Mouse (Mus musculus): ENCODE measurements around the gene Mettl14. TPM values are rescaled to one million over a fixed set of nuclear protein-coding genes. Genes with fewer than 3 reads are reported as not detected.
A peak's percentile ranks its signal among the peaks of the same experiment; 100 is the strongest.
"Not testable (repeated sequence)": the region's sequence is repeated elsewhere in the genome, so short reads cannot be mapped to it uniquely, and the experiment has no call there.

The Mettl14 gene
- polyA plus RNA-seq, 1 experiment from 2014 or later, result 29.0 TPM

GRCm38 (mm10) chr3:123395611-123396010 is 9.7 kb upstream of the Mettl14 start:
- ATAC-seq (replicated peaks; ENCODE audit: low FRiP score), result no peak
- 44% methylated on average over 5 of the region's 5 CpGs for WGBS

GRCm38 (mm10) chr3:123391180-123391579 is 5.3 kb upstream of the Mettl14 start:
- Histone ChIP-seq H3K27me3 (peaks cover 8% of the 10 kb centered on the region; the same call in 1 of the 2 replicates), H3K36me3 (no peaks in the 10 kb centered on the region), H3K9me3 (replicated peaks) (no peaks in the 10 kb centered on the region), H3K27ac (no peak overlapping the region), H3K9ac (no peak overlapping the region), H3K4me2 (no peak overlapping the region), H3K4me3 (replicated peaks) (no peak overlapping the region), H3K4me1 (no peaks in the 10 kb centered on the region)
- no peak for ATAC-seq (replicated peaks; ENCODE audit: low FRiP score)
- 82% methylated on average over 4 of the region's 4 CpGs for WGBS

More at GRCm38 (mm10) chr3:123395611-123396010, 9.7 kb upstream of the Mettl14 start:
- no peak overlapping the region for H3K4me2 ChIP-seq
- no peaks in the 10 kb centered on the region for H3K27me3 ChIP-seq
- no peaks in the 10 kb centered on the region for H3K9me3 ChIP-seq (replicated peaks)
- H3K9ac ChIP-seq, result no peak overlapping the region
- no peaks in the 10 kb centered on the region for H3K36me3 ChIP-seq
- H3K4me1 ChIP-seq, result no peaks in the 10 kb centered on the region
- no peak overlapping the region for H3K4me3 ChIP-seq (replicated peaks)
- H3K27ac ChIP-seq, result no peak overlapping the region

GRCm38 (mm10) chr3:123386157-123386780 is 361 bp upstream of the Mettl14 start:
- WGBS, result 19% methylated on average over 12 of the region's 12 CpGs
- H3K36me3 ChIP-seq; H3K4me1 ChIP-seq; H3K9me3 ChIP-seq (replicated peaks); H3K27me3 ChIP-seq: not testable (repeated sequence)
- Histone ChIP-seq H3K4me3 (replicated peaks) (peak overlapping the region; percentile 81), H3K4me2 (peak overlapping the region; percentile 65), H3K27ac (peak overlapping the region; percentile 98), H3K9ac (peak overlapping the region; percentile 43; the same call in 1 of the 2 replicates)
- peak; percentile 77 for ATAC-seq (replicated peaks; ENCODE audit: low FRiP score)

- Histone ChIP-seq H3K4me1 (peaks cover 9% of the 10 kb centered on the region), H3K27ac (peak overlapping the region; percentile 98), H3K27me3 (peaks cover 8% of the 10 kb centered on the region; the same call in 1 of the 2 replicates), H3K36me3 (peaks cover 17% of the 10 kb centered on the region), H3K9me3 (replicated peaks) (no peaks in the 10 kb centered on the region), H3K4me3 (replicated peaks) (peak overlapping the region; percentile 81), H3K4me2 (peak overlapping the region; percentile 65), H3K9ac (peak overlapping the region; percentile 64)
- WGBS, result 12% methylated on average over 6 of the region's 6 CpGs
- ATAC-seq (replicated peaks; ENCODE audit: low FRiP score), result peak; percentile 16; the same call in 1 of the 2 replicates
Measured at GRCm38 (mm10) chr3:123385118-123385485, 806 bp downstream of the Mettl14 start.

- no peaks in the 10 kb centered on the region for H3K9me3 ChIP-seq (replicated peaks)
- ATAC-seq (replicated peaks; ENCODE audit: low FRiP score), result no peak
- peak overlapping the region; percentile 65 for H3K4me2 ChIP-seq
- 91% methylated on average over 7 of the region's 7 CpGs for WGBS
- H3K9ac ChIP-seq, result no peak overlapping the region
- H3K36me3 ChIP-seq, result peaks cover 22% of the 10 kb centered on the region
- peaks cover 9% of the 10 kb centered on the region for H3K4me1 ChIP-seq
- peaks cover 8% of the 10 kb centered on the region; the same call in 1 of the 2 replicates for H3K27me3 ChIP-seq
- no peak overlapping the region for H3K27ac ChIP-seq
- H3K4me3 ChIP-seq (replicated peaks), result peak overlapping the region; percentile 81
Measured at GRCm38 (mm10) chr3:123384435-123384834, 1.5 kb downstream of the Mettl14 start.

- ATAC-seq (replicated peaks; ENCODE audit: low FRiP score), result no peak
- H3K9me3 ChIP-seq (replicated peaks), result no peaks in the 10 kb centered on the region
- no peak overlapping the region for H3K4me2 ChIP-seq
- H3K27ac ChIP-seq, result no peak overlapping the region
- no peak overlapping the region for H3K4me3 ChIP-seq (replicated peaks)
- WGBS, result 95% methylated on average over 3 of the region's 3 CpGs
- peaks cover 66% of the 10 kb centered on the region for H3K36me3 ChIP-seq
- H3K27me3 ChIP-seq, result no peaks in the 10 kb centered on the region
- H3K9ac ChIP-seq, result no peak overlapping the region
- no peaks in the 10 kb centered on the region for H3K4me1 ChIP-seq
Measured at GRCm38 (mm10) chr3:123376562-123376961, 9.3 kb downstream of the Mettl14 start.

GRCm38 (mm10) chr3:123371766-123372535 is 14.0 kb downstream of the Mettl14 start:
- H3K36me3 ChIP-seq, result peaks cover 70% of the 10 kb centered on the region
- no peaks in the 10 kb centered on the region for H3K27me3 ChIP-seq
- H3K4me2 ChIP-seq, result no peak overlapping the region
- H3K4me1 ChIP-seq, result no peaks in the 10 kb centered on the region
- H3K4me3 ChIP-seq (replicated peaks), result no peak overlapping the region
- H3K27ac ChIP-seq, result no peak overlapping the region
- WGBS, result 26% methylated on average over 11 of the region's 11 CpGs
- no peaks in the 10 kb centered on the region for H3K9me3 ChIP-seq (replicated peaks)
- peak; percentile 73; the same call in 1 of the 2 replicates for ATAC-seq (replicated peaks; ENCODE audit: low FRiP score)
- H3K9ac ChIP-seq, result no peak overlapping the region

GRCm38 (mm10) chr3:123370927-123371326 is 15.0 kb downstream of the Mettl14 start:
- Histone ChIP-seq H3K9me3 (replicated peaks) (no peaks in the 10 kb centered on the region), H3K27me3 (no peaks in the 10 kb centered on the region), H3K9ac (no peak overlapping the region), H3K4me3 (replicated peaks) (no peak overlapping the region), H3K36me3 (peaks cover 72% of the 10 kb centered on the region), H3K4me2 (no peak overlapping the region), H3K27ac (no peak overlapping the region), H3K4me1 (no peaks in the 10 kb centered on the region)
- WGBS, result 92% methylated on average over 5 of the region's 5 CpGs
- ATAC-seq (replicated peaks; ENCODE audit: low FRiP score), result no peak

GRCm38 (mm10) chr3:123369161-123369560 is 16.7 kb downstream of the Mettl14 start:
- no peak overlapping the region for H3K9ac ChIP-seq
- H3K9me3 ChIP-seq (replicated peaks), result no peaks in the 10 kb centered on the region
- H3K4me1 ChIP-seq, result no peaks in the 10 kb centered on the region
- ATAC-seq (replicated peaks; ENCODE audit: low FRiP score), result no peak
- no peak overlapping the region for H3K4me3 ChIP-seq (replicated peaks)
- H3K36me3 ChIP-seq, result peaks cover 74% of the 10 kb centered on the region
- H3K4me2 ChIP-seq, result no peak overlapping the region
- WGBS, result 81% methylated on average over 12 of the region's 12 CpGs
- no peak overlapping the region for H3K27ac ChIP-seq
- H3K27me3 ChIP-seq, result no peaks in the 10 kb centered on the region

GRCm38 (mm10) chr3:123366820-123367219 is 19.1 kb downstream of the Mettl14 start:
- not testable (repeated sequence) for H3K27me3 ChIP-seq; H3K9me3 ChIP-seq (replicated peaks); H3K4me2 ChIP-seq; ATAC-seq (replicated peaks; ENCODE audit: low FRiP score); H3K9ac ChIP-seq; H3K4me1 ChIP-seq; H3K4me3 ChIP-seq (replicated peaks); H3K27ac ChIP-seq
- 87% methylated on average over 2 of the region's 2 CpGs for WGBS
- peaks cover 89% of the 10 kb centered on the region for H3K36me3 ChIP-seq

- Histone ChIP-seq H3K4me2 (no peak overlapping the region), H3K4me1 (no peaks in the 10 kb centered on the region), H3K36me3 (peaks cover 74% of the 10 kb centered on the region), H3K27me3 (no peaks in the 10 kb centered on the region), H3K9me3 (replicated peaks) (no peaks in the 10 kb centered on the region), H3K27ac (no peak overlapping the region), H3K4me3 (replicated peaks) (no peak overlapping the region), H3K9ac (no peak overlapping the region)
- 56% methylated on average over 4 of the region's 4 CpGs for WGBS
- ATAC-seq (replicated peaks; ENCODE audit: low FRiP score), result no peak
Measured at GRCm38 (mm10) chr3:123356377-123356991, 29.4 kb downstream of the Mettl14 start.

- H3K9me3 ChIP-seq (replicated peaks), result no peaks in the 10 kb centered on the region
- no peak overlapping the region for H3K4me2 ChIP-seq
Measured at GRCm38 (mm10) chr3:123354388-123354787, 31.5 kb downstream of the Mettl14 start.

More at GRCm38 (mm10) chr3:123354388-123354787, 31.5 kb downstream of the Mettl14 start:
- Histone ChIP-seq H3K27me3 (no peaks in the 10 kb centered on the region), H3K9ac (no peak overlapping the region), H3K4me3 (replicated peaks) (no peak overlapping the region), H3K4me1 (no peaks in the 10 kb centered on the region), H3K36me3 (peaks cover 69% of the 10 kb centered on the region), H3K27ac (no peak overlapping the region)
- 87% methylated on average over 9 of the region's 9 CpGs for WGBS
- no peak for ATAC-seq (replicated peaks; ENCODE audit: low FRiP score)
